8 mouse cellular contexts compared by ENCODE assay signal in genomic region chr19:36257748-36258538, GRCm38 (mm10).
DNase-seq lines count a peak whose midpoint lies in the region.

No protein-coding gene starts in this region.

- DNase-seq in cerebellum, postnatal 14 days = peak; percentile 68
- DNase-seq in cerebellum, adult 9-10 months = no peak
- peak; percentile 9 for DNase-seq in urinary bladder, postnatal 14 days (ENCODE audit: low spot score)
- no peak for DNase-seq in urinary bladder, postnatal 10 days (ENCODE audit: low spot score)
- DNase-seq in layer of hippocampus, adult 8-10 months (ENCODE audit: low spot score in 2 of 2) = peak; percentile 51 to 67
- peak; percentile 8 for DNase-seq in retina, postnatal 7 days (ENCODE audit: low read depth, low spot score)
- no peak for DNase-seq in embryo, embryonic 10 days (ENCODE audit: low spot score)
- DNase-seq in lung, postnatal 25 days (ENCODE audit: low spot score) = no peak

Comparison
In these comparisons a context has a peak if more than half of its experiments do, and no peak if none do; other contexts are left out.
1. DNase-seq: peak in cerebellum, postnatal 14 days (2 of 2), urinary bladder, postnatal 14 days (single experiment), layer of hippocampus, adult 8-10 months (2 of 2) and retina, postnatal 7 days (single experiment); none in cerebellum, adult 9-10 months (single experiment), urinary bladder, postnatal 10 days (single experiment), embryo, embryonic 10 days (single experiment) and lung, postnatal 25 days (single experiment).